Mouse (Mus musculus): ENCODE measurements around the gene Aff3.

Gene Aff3

DNA sequence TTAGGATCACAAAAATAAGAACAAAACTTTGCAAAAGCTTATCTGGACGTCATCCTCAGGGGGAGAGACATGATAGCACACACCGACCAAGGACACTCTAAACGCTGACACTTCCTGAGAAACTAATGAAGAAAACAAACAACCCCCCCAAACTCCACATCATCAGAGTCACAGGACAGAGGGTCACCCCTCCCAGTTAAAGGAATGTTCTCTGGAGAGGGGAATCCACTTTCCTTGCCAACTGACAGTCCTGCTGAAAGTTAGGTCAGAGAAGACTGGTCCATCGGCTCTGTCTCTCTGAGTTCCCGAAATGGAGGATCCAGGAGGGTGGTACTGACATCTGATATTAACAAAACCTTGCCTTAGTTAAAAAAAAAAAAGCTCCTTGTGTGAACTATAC, 403.7 kb downstream of the Aff3 start:
- DNase-seq: no peak

DNA sequence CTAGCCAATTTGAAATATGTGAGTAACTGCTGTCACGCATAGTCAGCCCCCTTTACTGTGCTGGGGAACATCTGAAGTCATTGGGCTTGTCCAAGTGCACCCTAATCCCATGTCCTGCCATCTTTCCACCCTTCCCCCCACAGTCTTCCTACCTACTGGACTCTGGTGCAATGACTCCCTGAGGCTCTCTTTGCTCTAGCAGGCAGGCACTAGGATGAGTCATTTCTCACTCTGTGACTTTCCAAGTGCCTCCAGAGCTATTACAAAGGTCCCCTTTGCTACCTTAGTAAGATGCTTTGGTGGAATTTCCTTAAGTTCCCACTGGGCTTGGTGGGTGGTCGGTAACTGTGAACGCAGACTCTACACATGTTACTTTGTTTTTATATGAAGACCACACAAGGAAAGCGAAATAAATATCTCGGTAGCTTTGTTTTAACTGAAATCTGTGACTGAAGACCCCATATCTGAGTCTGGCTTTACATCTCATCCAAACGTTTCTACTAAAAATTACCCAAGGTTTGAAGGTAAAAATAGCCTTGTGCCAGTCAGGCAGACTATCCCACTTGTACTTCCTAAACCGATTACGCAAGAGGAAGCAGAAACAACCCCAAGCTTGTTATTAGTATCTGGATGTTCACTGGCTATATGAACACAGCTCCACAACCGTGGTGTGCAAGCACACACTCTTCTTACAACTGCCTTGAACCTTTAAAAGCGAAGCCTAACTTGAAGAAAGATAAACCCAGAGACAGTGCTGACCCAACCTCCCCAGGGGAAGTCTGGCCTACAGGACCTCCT, 405.0 kb downstream of the Aff3 start:
- DNase-seq: no peak

DNA sequence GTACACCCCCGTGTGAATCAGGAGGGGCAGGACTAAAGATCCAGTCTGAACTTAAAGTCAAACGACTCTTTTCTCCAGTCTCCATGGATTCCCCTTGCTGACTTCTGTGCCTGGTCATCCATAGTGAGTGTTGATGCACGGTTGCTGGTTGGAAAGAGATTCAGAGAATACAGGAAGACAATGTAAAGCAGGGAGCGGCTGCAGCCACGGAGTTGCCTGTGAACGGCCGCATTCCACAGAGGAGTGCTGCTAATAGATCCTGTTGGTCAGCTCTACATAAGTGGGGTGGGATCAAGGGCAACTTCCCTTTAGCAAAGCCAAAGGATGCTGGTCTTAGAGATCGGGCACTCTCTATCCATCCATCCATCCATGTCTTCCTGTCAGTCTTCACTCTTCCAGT, 410.3 kb downstream of the Aff3 start:
- no peak for DNase-seq

DNA sequence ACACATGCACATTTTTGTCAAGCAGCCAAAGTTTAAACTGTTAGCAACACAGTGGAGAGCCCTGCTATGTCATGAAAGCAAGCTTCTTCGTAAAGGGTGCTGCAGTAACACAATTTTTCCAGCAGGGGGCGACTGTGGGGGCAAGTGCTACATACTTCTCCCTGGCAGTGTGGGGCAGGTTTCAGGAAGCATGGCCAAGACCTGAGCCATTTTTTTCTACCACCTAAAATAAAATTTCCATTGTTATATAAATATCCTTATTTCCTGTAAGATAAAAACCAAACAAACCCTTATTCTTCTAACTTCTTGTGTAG, 412.0 kb downstream of the Aff3 start:
- DNase-seq: peak; percentile 22 to 58

DNA sequence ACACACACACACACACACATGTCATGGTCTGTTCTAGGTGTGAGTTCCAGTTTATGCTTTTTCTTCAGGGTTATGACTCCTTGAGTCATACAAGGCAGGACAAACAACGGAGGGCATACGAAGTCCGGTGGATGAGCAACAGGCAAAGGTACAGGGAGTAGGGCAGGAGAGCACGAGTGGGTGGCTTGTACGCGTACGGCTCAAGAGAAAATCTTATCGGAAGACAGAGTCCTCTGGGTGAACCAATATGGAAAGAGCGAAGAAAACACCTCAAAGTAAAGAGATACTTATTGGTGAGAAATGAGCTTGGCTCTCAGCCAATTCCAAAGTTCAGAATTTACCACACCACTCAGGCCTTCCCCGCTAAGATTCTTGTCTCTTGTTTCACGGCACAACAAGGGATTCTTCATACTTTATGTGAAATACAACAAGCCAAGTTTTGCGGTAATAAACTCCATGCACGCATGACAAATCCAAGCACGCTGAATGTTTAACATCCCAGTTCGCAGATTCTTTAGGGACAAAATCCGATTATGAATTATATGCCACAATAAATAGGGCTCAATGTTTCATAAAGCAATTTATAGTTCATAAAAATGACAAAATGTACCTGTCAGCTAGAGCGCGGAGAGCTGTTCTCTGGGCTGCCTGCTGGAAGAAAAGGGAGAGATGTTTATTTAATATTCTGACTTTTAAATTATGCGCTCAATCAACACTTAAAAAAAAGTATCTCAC, 412.6 kb downstream of the Aff3 start:
- DNase-seq: no peak

DNA sequence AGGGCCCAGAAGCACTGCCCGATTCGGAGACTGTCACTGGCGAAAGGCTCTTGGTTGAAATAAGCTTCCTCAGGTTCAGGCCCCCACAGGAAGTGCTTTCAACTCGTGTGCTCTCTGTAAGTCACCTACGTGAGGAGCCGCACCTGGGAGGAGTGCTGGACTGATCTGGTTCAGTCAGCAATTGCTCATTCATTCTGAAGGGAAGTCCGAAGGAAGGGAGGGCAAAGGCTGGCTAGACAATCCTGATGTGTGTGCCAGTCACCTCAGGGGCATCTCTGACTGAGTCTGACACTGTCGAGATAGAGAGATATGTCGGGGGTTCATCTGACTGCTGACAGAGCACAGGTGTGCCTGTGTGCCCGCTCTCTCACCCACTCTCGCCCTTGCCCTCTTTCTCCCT, 413.3 kb downstream of the Aff3 start:
- DNase-seq: no peak

DNA sequence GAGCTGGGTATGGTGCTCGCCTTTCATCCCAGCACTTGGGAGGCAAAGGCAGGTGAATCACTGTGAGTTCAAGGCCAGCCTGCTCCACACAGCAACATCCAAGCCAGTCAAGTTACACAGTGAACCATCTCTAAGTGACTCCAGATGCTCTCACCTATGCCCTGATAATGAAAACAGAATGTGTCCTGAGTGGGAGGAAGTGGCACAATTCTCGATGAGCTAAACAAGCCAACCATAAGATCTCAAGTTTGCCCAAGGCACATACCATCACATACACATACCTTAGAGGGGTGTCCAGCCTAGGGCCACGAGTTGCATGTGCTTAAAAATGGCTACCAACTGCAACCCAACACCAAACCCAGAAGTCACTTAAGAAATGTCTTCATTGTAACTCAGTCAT, 414.5 kb downstream of the Aff3 start:
- DNase-seq: no peak

DNA sequence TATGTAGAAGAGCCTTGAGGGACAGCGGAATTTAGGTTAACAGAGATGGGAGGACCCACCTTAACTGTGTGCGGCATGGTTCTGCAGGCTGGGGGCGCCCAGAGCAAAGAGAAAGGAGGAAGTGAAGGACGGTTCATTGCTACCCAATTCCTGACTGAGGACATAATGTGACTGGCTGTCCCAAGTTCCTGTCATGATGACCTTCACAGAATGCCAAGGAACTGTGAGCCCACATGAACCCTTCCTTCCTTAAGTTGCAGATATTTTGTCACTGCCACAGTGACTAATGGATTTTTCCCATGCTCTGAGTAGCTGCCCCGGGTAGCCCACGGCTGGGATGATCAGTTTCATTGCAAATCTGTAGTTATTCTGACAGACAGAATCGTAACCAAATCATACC, 415.2 kb downstream of the Aff3 start:
- DNase-seq: no peak

DNA sequence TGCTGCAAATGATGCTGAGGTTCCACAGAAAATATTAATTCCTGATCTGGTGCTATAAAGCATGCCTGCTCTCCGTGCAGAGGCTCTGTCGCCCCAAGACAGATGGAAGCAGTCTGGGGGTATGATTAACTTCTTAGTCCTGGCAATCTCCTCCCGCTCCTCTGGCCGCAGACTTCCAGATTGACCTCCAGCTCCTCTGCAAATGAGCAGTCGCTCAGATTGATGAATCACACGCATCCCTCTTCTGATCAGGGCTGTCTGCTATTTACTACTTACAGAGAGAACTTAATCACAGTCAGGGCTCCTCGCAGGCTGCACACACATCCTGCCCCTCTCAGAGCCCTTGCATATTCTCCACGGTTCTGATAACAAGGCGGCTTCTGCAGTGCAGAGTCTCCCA, 416.7 kb downstream of the Aff3 start:
- DNase-seq: no peak

DNA sequence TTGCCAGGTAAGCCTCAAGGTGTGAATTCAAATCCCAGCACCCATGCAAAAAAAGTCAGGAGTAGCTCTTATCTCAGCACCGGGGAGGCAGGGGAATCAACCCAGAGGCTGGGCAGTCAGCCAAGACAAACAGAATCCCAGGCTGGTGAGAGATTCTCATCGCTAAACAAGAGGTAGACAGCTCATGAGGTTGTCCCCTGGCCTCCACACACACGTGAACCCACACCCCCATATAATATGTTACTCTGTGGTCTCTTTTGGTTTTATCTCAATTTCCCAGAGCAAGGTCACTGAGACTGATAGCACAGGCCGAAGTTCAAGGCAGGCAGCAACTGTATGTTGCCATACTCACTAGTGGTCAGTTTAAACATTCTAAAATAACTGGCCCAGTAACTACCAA, 422.2 kb downstream of the Aff3 start:
- peak in 1 of 2 experiments; percentile 26 for DNase-seq

DNA sequence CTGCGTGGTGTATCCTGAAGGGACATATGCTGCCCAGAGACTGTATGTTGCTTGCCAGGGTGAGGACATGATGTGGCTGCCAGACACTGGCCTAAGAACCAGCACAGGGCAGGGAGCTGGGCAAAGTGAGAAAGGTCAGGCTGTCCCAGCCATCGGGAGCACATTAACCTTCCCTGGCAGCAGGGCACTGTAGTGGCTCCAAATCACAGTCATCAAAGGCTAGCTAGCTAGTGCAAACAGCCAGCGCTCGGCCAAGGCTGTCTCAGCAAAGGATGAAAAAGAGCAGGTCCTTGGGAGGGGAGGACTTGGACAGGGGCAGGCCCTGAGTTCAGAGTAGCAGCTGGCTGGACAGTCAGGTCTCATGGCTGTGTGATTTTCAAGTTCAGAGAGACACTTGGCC, 423.0 kb downstream of the Aff3 start:
- peak in 1 of 2 experiments; percentile 19 for DNase-seq

DNA sequence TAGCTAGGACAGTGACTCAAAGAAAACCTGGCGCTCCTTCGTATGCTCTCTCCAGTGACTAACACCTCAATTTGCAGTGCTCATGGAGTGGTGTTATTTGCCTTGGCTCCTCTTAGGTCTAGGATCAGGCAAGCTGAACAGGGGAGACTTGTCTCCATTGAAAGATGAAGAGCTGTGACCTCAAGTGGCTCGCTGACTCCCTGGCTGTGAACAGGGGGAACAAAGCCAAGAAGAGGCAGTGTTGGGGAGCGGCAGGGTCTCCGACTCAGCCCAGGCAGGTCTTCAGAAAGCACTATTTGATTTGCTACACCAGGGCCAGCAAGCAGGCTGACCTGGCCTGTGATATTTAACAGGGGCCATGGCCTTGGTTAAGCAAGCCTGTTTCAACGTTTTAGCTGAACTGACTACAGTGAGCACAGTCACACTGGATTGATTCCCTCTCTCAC, 423.5 kb downstream of the Aff3 start:
- no peak for DNase-seq

DNA sequence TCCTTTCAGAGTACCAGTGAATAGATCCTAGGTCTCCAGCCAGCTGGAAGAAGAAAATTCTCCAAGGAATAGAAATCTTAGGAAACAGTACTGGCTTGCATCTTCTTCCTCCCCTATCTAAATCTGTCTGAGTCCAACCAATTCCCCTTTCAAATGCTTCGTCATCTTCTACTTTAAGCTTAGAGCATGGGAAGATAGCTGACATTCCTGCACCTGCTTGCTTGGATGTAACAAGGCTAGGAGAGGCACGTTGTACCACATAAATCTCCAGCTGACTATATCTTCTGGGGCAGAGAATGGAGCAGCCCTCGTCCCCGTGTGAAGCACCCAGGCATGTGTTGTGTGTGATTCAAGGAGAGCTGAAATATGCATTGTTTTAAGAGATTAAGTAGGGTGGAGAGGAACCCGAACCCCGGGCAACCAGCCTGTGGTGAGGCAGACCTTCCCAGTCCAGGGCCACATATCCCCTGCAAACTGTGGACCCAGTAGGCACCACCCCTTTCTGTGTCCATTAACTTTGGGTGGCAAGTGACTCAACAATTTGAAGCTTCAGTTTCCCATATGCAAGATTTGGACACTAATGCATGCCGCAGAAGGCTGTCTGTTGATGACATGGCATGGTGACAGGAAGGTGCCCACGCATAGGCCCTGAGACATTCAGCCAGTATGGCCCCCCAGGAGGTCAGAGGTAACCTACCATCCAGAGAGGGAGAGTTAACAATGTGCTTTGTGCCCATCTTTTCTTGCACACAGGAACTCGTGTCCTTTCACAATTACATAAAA, 424.1 kb downstream of the Aff3 start:
- no peak for DNase-seq

DNA sequence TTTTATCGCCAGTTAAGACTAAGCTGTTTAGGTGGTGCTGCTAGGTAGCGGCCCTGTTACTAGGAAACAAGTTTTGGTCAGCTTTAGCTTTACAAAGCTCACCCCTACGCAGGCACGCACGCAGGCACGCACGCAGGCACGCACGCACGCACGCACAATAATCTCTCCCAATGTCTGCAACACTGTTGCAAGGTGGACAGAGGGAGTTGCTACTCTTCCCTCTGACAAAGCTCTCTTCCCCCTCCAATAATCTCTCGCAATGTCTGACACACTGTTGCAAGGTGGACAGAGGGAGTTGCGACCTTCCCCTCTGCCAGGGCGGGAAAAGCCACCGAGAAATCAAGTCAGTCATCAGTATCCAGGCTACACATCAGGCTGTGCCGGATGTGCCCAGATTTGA, 425.2 kb downstream of the Aff3 start:
- DNase-seq: no peak

DNA sequence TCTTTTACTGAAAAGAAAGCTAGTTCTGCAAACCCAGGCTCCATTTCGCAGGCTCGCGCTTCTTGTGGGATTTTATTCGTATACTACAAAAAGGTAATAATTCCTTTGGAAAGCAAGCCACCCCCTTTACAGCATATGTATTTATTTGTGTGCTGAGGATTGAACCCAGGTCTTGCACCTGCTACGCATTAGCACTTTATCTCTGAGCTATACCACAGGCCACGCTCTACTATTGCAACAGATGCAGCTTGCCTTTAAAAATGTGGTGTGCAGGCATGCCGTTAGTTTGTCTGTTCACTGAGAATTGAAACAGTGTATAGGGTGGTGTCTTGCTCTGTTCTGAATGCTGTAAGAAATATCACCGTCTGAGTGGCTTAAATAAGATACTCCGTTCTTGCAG, 426.9 kb downstream of the Aff3 start:
- DNase-seq: no peak

DNA sequence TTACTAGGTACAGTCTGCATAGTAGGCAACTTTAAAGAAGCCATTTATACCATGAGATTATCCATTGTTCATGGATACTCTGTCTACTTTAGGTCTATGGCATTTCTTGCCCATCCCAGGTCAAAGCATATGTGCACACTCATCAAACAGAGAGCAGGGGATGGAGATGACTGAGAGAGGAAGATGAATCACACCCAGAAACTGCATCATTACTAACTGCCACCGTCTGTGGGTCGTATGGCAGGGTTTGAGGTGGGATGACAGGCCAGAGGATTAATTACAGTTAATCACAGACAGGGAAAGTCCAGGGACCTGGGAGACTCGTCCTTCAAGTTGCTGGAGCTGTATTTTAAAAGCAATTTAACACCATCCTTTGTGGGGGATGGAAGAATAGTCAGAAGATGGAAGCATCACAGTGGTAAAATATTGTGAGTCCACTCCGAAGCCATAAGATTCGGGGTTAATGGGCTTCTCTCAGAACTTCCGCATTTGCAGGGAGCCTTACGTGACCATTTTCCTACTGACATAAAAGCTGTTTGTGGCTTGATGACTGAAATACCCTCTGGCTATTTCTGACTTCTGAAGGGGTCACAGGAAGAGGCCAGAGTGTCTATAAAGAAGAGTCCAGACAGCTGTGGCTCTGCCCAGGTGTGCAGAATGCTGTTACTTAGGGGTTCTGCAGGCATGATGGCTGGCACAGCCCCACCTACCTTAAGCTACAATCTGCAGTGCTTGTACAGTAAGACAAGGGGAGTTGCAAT, 427.5 kb downstream of the Aff3 start:
- DNase-seq: no peak

DNA sequence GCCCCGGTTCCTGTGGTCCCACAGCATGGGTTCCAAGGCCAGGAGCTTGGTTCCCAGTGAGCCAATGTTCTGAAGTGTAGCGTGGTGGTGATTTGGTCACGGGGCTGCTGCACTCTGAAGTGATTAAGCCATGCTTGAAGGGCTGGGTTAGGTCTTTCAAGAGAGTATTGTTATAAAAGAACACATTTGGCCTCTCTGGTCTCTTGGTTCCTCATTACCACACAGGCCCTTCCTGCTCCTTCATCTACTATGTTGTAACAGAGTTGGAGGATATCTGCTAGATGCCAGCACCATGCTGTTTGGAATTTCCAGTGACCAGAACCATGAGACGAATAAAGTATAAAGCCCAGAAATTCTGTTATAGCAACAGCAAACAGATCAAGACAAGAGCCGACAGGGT, 431.6 kb downstream of the Aff3 start:
- DNase-seq: no peak

DNA sequence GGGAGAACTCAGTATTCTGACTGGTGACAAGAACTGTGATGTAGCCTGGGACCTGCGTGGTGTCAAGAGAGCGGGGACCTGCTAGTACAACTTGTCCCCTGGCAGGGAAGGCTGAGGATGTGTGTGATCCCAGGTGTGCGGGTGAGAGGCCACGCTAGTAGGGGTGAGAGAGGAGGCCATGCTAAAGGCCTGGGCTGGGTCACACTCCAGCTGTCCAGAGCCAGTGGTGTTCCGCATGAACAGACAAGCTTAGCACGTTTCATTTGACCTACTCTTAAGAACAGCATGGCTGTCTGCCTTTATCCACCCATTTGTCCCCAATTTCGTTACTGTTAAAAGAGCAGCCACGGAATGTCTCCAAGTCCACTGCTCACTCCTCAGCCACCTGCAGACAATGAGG, 434.7 kb downstream of the Aff3 start:
- DNase-seq: no peak

DNA sequence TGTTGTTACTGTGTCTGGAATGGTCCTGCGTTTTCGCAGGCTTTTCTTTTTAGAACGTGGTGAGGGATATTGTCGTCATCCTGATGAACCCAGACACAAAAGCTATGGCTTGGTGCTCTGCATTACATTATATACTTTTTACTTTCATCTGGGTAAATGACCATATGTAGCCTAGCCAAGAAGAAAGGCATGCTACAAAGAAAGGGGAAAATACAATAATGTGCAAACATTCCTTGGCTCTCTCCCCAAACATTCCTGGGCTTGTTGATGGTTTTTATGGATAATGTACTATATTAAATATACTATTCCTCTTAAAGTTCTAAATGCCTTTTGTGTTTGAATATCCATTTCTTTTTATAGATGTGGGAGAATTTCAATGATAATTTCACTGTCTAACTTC, 435.9 kb downstream of the Aff3 start:
- DNase-seq: no peak

DNA sequence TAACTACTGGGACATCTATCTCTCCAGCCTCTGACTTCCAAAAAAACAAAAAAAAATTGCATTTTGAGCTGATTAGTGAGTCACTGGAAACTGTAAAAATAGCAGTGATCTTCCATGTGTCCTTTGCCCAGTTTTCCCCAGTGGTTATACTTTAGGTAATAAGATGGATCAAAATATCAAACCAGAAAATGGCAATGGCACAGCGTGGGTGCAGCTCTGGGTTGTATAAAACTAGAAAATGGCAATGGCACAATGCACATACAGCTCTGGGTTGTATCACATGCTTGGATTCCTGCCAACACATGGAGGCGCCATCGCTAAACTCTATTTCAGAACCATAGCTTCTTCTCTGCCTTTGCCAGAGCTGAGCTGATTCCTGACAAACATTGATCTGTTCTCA, 439.6 kb downstream of the Aff3 start:
- DNase-seq: no peak

DNA sequence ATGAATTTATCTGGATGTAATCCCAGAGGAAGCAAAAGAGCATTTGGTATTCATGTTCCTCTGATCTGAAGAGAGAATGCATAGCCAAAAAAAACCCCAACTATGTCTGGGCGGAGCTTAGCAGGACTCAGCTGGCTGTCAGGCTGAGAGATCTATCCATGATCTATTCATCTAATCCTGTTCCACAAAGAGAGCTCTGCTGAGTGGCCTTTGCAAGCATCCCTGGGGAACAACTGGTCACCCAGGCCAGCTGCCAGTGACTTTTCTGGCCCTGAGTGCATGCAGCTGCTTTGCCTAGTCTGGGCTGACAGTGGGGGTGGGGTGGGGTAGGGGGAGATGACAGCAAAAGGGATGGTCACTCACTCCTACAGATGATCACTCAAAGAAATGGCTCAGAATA, 442.6 kb downstream of the Aff3 start:
- DNase-seq: no peak

DNA sequence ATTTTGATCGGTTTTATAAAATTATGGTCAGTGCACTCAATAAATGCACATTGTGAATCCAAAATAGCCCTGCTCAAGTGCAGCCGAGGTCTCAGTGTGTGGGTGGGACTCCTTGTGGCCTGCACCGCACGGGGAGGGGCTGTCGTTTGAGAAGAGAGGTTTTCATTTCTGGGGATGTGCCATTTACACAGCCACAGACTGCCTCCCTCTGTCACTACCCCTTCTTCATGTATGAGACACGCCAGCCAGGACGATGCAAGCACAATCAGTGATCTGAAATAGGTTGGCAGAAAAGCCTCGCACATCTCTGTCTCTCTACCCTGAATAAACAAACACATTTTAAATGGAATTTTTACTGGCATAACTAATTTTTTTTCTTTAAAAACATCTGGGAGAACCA, 443.3 kb downstream of the Aff3 start:
- no peak for DNase-seq

All from cerebellum, postnatal 25 days (tissue).